Mouse (Mus musculus) thymus, adult 2 months (tissue): Measurements from ENCODE around the gene Tmem120b. TPM values are rescaled to one million over a fixed set of nuclear protein-coding genes. Genes with fewer than 3 reads are reported as not detected.

Experiments
- DNase-seq: peaks from one replicate; pipeline ENCODE4 v3.0.0; 2021
- H3K27ac ChIP-seq: fragments of 200-500 bp; 2 replicates; pipeline ENCODE4 v1.5.1; 2012; ENCODE audit warnings: low read length, control low read depth; ENCODE audit not compliant: control insufficient read depth, insufficient read depth
- H3K27me3 ChIP-seq: fragments of 200-500 bp; 2 replicates; pipeline ENCODE4 v1.6.1; 2012; ENCODE audit warnings: mild to moderate bottlenecking, low read length, moderate library complexity, mixed read lengths; ENCODE audit not compliant: control insufficient read depth, insufficient read depth
- H3K36me3 ChIP-seq: fragments of 200-500 bp; 2 replicates; pipeline ENCODE4 v1.6.1; 2012; ENCODE audit warnings: mild to moderate bottlenecking, low read length, moderate library complexity; ENCODE audit not compliant: control insufficient read depth, insufficient read depth
- H3K4me1 ChIP-seq: fragments of 200-500 bp; replicated peaks from 2 replicates; pipeline ENCODE4 v1.6.1; 2012; ENCODE audit warnings: low read length; ENCODE audit not compliant: control insufficient read depth, insufficient read depth
- H3K4me3 ChIP-seq: fragments of 200-500 bp; 2 replicates; pipeline ENCODE4 v1.5.1; 2012; ENCODE audit warnings: mild to moderate bottlenecking, low read length, control low read depth, moderate library complexity; ENCODE audit not compliant: control insufficient read depth, insufficient read depth
- CTCF ChIP-seq: fragments of 200-500 bp; IDR thresholded peaks from 2 replicates; pipeline ENCODE4 v1.5.1; 2012; ENCODE audit warnings: mild to moderate bottlenecking, control low read depth, low read length, moderate library complexity, borderline replicate concordance; ENCODE audit not compliant: control insufficient read depth, poor library complexity, insufficient read depth; ENCODE audit errors: extremely low read depth
- POLR2A ChIP-seq: fragments of 200-500 bp; IDR thresholded peaks from 2 replicates; pipeline ENCODE4 v1.6.1; 2012; ENCODE audit warnings: mild to moderate bottlenecking, low read length, control low read depth, moderate library complexity; ENCODE audit not compliant: control insufficient read depth, poor library complexity, insufficient read depth; ENCODE audit errors: extremely low read depth
- WGBS: fragments of 180-500 bp; shearing (Covaris S2); methylation state at CpG from one replicate; pipeline ENCODE4 v1.1.7; 2018; 5-methylcytosine and 5-hydroxymethylcytosine counted together
- polyA plus RNA-seq: library from polyadenylated mRNA; depleted of rRNA; stranded (reverse); fragments of >200 nt; gene quantifications from 2 replicates; pipeline ENCODE4 v1.2.3, GENCODE M21; 2012

Gene Tmem120b
- polyA plus RNA-seq, 1 experiment: 43.6 TPM

DNA sequence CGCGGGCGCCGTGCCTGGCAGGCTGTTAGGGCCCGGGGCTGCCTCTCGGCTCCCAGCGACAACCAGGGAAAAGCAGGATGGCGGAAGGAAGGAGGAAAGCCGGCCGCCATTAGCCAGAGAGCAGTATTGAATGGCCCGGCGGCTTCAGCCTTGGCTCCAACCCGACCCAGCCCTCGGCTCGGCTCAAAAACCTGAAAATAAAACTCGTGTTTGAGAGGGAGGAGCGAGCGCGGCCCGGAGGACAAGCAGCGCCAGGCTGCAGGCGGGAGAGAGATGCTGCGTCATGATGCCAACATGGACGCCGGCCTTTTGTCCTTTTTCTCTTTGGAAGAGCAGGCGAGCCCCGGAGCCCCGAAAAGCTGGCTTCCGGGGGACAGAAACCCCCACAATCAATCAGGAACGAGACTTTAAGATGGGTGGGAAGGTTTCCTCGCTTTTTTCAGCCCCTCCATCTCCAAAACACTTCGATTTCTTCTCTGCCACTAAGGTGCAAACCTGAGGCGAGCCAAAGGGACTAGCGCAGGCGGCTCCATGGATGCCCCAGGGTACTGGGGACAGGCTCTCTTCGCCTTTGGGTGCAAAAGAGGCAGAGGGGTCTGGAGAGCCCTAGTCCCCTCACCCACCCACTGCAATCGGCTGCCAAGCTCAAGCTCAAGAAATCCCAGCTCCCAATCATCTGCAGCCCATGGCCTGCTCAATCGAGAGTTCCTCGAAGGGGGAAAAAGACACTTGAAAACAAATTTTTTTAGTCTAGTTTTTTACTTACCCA is 70.9 kb downstream of the Tmem120b start:
- DNase-seq: peak; percentile 77
- H3K27me3 ChIP-seq: no peaks in the 10 kb centered on the region
- peaks cover 40% of the 10 kb centered on the region for H3K4me1 ChIP-seq
- H3K36me3 ChIP-seq: peaks cover 1% of the 10 kb centered on the region; the same call in 1 of the 2 replicates
- H3K4me3 ChIP-seq: peak overlapping the region; percentile 76
- WGBS: under 1% methylated on average over 39 of the region's 39 CpGs
- 0 out of 2 replicates have a peak, but pooled peaks have one; percentile 13 for TF ChIP-seq CTCF
- peak; percentile 42; the same call in 1 of the 2 replicates for TF ChIP-seq POLR2A
- peak overlapping the region; percentile 95 for H3K27ac ChIP-seq

DNA sequence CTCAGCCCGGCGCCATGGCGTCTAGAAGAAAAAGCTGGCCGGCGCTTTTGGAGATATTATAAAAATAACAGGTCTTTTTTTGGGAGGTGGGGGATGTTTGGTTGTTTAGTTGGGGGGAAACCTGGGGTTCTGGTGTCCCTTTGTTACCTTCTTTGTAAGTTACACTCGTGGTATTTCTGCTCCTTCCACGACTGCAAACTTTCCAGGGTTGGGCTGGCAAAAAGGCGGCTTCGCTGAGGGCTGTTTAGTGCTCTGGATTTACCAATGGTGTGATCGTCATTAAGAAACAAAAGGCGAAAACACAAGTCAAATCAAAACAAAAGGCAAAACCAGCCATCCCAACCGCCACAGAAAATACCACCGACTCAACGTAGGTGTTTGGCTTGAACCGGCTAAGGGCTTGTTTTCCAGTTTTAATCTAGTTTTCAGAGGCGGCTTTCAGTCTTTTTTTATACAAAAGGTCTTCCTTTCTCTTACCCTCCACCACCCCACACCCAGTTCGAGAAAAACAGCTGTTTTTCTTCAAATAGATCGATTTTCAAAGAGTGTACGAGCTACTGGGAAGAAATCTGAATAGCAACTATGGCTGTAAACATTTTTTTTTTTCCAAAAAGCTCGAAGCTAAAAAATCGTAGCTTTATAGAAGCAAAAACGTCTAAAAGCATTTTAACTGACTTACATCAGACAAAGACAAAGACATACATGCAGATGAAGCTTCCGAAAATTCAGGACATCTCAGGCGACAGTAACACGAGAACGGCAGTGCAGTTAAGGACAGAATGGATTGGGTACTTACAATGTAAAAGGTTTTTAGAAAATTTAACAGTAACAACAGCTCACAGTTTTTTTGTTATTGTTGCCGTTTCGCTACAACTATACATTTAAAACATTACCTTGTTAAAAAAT is 71.8 kb downstream of the Tmem120b start:
- Histone ChIP-seq H3K27me3 (no peaks in the 10 kb centered on the region), H3K36me3 (no peaks in the 10 kb centered on the region; the same call in 1 of the 2 replicates), H3K4me3 (peak overlapping the region; percentile 76), H3K27ac (peak overlapping the region; percentile 95), H3K4me1 (peaks cover 40% of the 10 kb centered on the region)
- no peak for TF ChIP-seq POLR2A
- TF ChIP-seq CTCF: no peak
- WGBS: 1% methylated on average over 28 of the region's 28 CpGs
- DNase-seq: no peak

DNA sequence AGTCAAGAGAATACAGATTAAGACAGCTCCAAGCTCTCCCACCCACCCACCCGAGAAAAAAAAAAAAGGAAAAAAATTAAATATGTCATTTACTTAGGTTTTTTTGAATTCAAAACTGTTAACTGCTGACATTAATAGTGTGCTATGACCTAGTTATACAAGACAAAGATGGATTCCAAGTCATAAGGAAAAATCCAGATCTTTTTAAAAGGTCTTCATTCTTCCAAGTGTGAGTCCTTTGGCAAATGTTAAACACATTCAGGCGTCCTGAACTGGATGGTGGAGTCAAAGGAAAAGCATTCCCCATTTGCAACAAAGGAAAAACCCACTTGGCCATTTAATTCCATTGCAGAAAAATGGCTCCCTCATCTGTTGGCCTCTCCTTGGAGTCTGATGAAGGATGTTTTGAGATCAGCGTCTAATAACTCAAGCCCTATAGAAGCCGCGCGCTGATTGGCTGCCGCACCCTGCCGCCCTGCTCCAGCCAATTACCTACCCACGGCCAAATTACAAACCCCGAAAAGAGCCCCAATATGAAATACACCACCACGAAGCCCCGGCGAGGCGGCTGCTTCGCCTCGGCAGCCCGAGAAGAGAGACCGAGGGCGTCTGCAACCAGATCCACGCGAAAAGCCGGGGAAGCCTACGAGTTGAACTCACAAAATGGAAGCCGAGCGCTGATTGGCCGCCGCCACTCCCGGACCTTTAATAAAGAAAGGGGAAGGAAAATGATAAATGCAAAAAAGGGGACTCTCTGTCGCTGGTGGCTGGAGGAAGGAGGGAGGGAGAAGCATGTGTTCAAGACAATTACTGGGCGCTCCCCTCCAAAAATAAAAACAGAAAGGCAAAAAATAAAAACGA is 72.7 kb downstream of the Tmem120b start:
- TF ChIP-seq POLR2A: peak; percentile 89
- TF ChIP-seq CTCF: no peak
- Histone ChIP-seq H3K27me3 (no peaks in the 10 kb centered on the region), H3K36me3 (no peaks in the 10 kb centered on the region), H3K4me3 (peak overlapping the region; percentile 79), H3K27ac (peak overlapping the region; percentile 71), H3K4me1 (peaks cover 39% of the 10 kb centered on the region)
- WGBS: 0% methylated on average over 31 of the region's 31 CpGs
- peak; percentile 83 for DNase-seq

DNA sequence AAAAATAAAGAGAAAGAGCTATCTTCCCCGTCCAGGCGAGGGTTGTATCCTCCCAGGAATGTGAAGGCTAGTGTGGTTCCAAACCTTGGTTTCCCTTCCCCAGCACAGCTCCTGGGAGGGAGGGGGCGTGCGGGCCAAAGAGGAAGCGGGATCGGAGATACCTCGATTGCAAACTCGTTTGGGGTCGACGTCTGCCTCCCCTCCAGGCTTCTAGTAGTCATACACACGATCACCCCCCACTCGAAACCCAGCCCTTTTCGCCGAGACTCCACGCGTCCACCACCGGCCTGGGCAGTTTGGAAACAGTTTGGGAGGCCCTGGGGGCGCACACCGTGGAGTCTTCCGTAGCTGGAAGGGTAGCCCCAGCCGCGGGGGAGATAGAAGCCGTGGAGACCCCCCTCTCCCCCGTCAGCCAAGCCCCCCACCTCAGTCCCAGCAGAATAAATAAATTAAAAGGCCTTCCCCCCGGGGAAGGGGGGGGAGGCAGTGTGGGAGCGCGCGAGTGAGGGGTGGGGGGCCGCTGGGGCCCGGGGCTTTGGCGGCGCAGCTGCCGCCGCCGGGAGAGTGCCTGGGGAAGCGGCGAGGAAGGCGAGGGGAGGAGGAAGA is 73.4 kb downstream of the Tmem120b start:
- TF ChIP-seq POLR2A (no peak), CTCF (no peak)
- H3K27me3 ChIP-seq: no peaks in the 10 kb centered on the region
- H3K4me1 ChIP-seq: peaks cover 37% of the 10 kb centered on the region
- peak overlapping the region; percentile 71 for H3K27ac ChIP-seq
- H3K4me3 ChIP-seq: peak overlapping the region; percentile 79
- under 1% methylated on average over 33 of the region's 38 CpGs for WGBS
- H3K36me3 ChIP-seq: peaks cover 4% of the 10 kb centered on the region; the same call in 1 of the 2 replicates
- peak; percentile 73 for DNase-seq

DNA sequence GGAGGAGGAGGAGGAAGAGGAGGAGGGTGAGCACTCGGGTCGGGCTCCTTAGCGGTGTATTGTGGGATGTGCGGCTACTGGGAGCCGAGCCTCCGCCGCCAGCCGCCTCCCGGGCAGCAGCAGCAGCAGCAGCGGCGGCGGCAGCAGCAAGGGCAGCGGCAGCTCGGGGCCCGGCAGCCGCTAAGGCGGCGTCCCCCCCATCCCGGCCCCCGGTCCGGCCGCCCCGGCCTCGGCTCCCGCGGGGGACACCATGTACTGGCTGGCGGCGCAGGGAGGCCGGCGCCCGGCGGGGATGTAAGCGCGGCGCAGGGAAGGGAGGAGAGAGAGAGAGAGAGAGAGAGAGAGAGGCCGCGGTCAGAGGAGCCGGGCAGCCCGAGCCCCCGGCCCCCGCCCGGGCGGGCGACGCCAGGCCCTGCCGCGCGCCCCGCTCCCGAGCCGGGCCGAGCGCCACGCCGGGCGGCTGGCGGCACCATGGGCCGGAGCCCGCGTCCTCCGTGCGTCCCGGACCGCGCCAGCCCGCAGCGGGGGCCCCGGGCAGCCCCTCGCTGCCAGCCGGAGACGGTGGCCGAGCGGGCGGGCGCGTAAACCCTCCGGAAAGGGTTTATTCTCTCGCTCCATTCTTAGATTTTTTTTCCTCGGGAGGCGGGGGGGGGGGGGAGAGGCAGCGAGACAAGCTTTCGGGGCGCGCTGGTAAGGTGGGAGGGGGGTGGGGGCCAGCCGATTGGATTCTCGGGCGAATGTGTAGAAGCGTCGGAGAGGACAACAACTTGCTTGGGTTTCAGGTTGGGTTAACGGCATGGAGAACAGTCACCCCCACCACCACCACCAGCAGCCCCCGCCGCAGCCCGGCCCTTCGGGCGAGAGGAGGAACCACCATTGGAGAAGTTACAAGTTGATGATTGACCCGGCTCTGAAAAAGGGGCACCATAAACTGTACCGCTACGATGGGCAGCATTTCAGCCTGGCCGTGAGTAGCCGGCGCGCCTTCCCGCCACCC is 74.2 kb downstream of the Tmem120b start, which contains the start of gene Setd1b:
Gene Setd1b (plus strand): TSS at position 33 of the 997 bp plus-strand sequence.
- no peak for TF ChIP-seq POLR2A
- TF ChIP-seq CTCF: 0 out of 2 replicates have a peak, but pooled peaks have one; percentile 27
- DNase-seq: peak; percentile 76
- Histone ChIP-seq H3K4me3 (peak within 1 kb of the TSS; percentile 79), H3K4me1 (peaks cover 30% of the 10 kb centered on the region), H3K27ac (peak within 1 kb of the TSS; percentile 71), H3K27me3 (no peaks in the 10 kb centered on the region), H3K36me3 (peaks cover 11% of the 10 kb centered on the region; the same call in 1 of the 2 replicates)
- WGBS: 1% methylated on average over 90 of the region's 103 CpGs
